Mouse (Mus musculus): ENCODE data around the gene 5430419D17Rik. TPM values are rescaled to one million over a fixed set of nuclear protein-coding genes. Genes with fewer than 3 reads are reported as not detected.

Gene 5430419D17Rik
- polyA plus RNA-seq, 1 experiment from 2014 or later = not detected

DNA sequence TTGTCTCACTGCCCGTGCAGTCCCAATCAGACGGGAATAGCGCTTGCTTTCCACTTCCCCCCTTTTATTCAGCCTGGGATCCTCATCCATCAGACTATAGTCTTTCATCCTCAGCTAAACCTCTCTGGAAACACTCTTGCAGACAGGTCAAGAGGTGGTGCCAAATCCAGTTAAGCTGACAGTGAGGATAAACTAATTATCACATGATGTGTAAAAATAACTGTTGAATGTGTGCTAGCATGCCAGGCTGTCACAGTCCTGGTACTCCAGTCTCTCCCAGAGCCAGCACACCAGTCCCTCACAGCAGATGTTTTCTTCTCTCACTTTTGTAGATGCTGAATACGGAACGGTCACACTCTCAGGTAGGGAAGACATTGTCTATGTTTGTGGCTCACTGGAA is 48.9 kb downstream of the 5430419D17Rik start:
- Histone ChIP-seq H3K4me3 (replicated peaks) (no peak overlapping the region), H3K27me3 (replicated peaks) (no peaks in the 10 kb centered on the region), H3K4me1 (no peaks in the 10 kb centered on the region), H3K27ac (replicated peaks) (no peak overlapping the region), H3K9ac (replicated peaks) (no peak overlapping the region), H3K36me3 (no peaks in the 10 kb centered on the region), H3K9me3 (replicated peaks) (no peaks in the 10 kb centered on the region), H3K4me2 (no peak overlapping the region)
- ATAC-seq (ENCODE audit: low FRiP score) = no peak
- WGBS = 88% methylated on average over 5 of the region's 5 CpGs

DNA sequence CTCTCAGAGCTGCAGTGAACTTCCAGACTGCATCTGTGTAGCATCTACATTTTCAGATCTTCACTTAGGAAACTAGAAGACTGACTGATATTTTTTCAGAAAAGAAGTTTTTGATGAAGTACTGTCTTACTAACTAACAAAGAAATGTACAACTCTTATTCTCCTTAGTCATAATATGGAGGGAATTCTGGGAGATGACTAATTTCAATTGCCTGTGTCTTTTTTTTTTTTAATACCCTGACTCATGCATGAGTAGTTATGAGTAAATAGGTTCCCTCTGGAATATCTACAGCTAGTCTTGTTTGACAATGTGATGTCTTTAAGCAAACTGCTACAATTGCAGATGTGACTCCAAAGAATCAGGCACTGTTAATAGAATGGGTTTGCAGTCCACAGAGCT is 61.9 kb downstream of the 5430419D17Rik start:
- ATAC-seq (ENCODE audit: low FRiP score) = no peak
- Histone ChIP-seq H3K9ac (replicated peaks) (no peak overlapping the region), H3K27me3 (replicated peaks) (no peaks in the 10 kb centered on the region), H3K4me3 (replicated peaks) (no peak overlapping the region), H3K9me3 (replicated peaks) (no peaks in the 10 kb centered on the region), H3K4me2 (no peak overlapping the region), H3K27ac (replicated peaks) (no peak overlapping the region), H3K36me3 (no peaks in the 10 kb centered on the region), H3K4me1 (no peaks in the 10 kb centered on the region)

DNA sequence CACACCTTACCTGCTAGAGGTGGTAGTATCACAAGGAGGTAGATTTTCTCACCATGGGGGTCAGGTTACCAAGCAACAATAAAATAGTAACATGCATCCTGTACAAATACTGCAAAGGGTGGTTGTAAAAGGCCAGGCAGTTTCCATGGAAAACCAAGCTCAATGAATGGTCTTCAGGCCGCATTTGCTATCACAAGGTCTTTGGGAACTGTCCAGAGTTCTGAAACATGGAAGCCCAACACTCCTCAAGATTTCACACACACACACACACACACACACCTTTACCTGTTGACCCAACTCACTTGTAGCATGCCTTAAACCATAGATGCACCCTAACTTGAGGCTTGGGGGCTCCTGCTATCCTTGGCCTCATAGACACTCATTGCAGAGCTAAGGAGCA is 70.8 kb downstream of the 5430419D17Rik start:
- 22% methylated on average over 1 of the region's 1 CpGs for WGBS
- no peaks in the 10 kb centered on the region for H3K27me3 ChIP-seq (replicated peaks)
- H3K4me1 ChIP-seq = no peaks in the 10 kb centered on the region
- H3K9ac ChIP-seq (replicated peaks) = no peak overlapping the region
- H3K9me3 ChIP-seq (replicated peaks) = no peaks in the 10 kb centered on the region
- ATAC-seq (ENCODE audit: low FRiP score) = no peak
- H3K36me3 ChIP-seq = no peaks in the 10 kb centered on the region
- H3K4me2 ChIP-seq = no peak overlapping the region
- H3K4me3 ChIP-seq (replicated peaks) = no peak overlapping the region
- H3K27ac ChIP-seq (replicated peaks) = no peak overlapping the region

DNA sequence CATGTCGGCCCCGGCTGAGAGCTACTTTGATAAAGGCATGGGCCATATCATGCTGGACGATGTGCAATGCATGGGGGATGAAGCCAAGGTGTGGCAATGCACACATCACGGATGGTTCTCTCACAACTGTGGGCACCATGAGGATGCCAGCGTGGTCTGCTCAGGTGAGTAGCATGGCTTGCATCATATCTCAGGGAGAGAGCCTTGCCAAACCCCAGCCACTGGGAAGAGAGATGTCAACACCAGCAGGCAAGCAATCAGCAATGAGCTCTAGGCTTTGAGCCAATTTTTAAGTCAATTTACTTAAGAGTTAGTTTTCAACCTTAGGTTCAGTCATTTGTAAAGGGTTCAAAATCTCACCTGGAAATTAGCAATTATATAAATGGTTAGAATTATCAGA is 82.6 kb downstream of the 5430419D17Rik start:
- no peak overlapping the region for H3K9ac ChIP-seq (replicated peaks)
- no peak overlapping the region for H3K27ac ChIP-seq (replicated peaks)
- no peaks in the 10 kb centered on the region for H3K36me3 ChIP-seq
- WGBS = 89% methylated on average over 5 of the region's 5 CpGs
- no peaks in the 10 kb centered on the region for H3K27me3 ChIP-seq (replicated peaks)
- no peak overlapping the region for H3K4me2 ChIP-seq
- ATAC-seq (ENCODE audit: low FRiP score) = no peak
- H3K9me3 ChIP-seq (replicated peaks) = no peaks in the 10 kb centered on the region
- H3K4me1 ChIP-seq = no peaks in the 10 kb centered on the region
- H3K4me3 ChIP-seq (replicated peaks) = no peak overlapping the region

DNA sequence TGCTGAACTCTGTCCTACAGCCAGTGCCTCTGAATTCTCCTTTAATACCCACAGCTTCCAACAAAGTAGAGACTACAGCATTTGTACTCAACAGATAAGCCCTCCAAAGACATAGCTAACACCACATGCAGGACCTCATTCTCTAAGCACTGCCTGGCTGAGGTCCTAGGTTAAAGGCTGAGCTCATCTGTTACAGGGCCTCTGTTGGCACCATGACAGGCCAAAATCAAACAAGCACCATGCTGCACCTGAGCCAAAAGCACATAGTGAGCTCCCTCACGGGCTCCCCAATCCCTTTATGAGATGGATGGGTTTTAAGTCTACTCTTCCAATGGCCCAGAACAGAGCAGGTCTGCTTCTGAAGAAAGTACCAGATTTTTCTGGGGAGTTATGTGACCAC is 83.1 kb downstream of the 5430419D17Rik start:
- H3K9me3 ChIP-seq (replicated peaks) = no peaks in the 10 kb centered on the region
- H3K27ac ChIP-seq (replicated peaks) = no peak overlapping the region
- no peaks in the 10 kb centered on the region for H3K4me1 ChIP-seq
- H3K27me3 ChIP-seq (replicated peaks) = no peaks in the 10 kb centered on the region
- H3K4me3 ChIP-seq (replicated peaks) = no peak overlapping the region
- no peak overlapping the region for H3K4me2 ChIP-seq
- no peaks in the 10 kb centered on the region for H3K36me3 ChIP-seq
- no peak for ATAC-seq (ENCODE audit: low FRiP score)
- H3K9ac ChIP-seq (replicated peaks) = no peak overlapping the region
- WGBS = 72% methylated on average over 1 of the region's 1 CpGs

DNA sequence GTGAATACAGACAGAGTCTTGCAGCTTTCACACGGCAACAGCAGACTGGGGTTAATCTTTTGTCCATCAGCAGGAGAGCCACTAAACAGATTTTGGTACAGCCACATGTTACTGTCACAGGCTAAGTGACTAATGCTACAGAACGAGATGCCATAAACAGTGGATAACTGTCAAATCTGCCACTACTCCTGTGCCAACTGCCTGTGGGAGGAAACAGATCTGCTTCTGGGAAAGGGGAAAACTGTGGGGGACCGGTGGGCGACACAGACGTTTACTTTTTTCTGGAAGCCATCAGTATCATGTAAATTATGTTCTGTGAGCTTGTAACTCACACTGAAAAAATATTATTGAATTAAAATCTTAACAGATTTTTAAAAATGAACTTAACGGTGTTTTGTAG is 86.7 kb downstream of the 5430419D17Rik start:
- no peaks in the 10 kb centered on the region for H3K4me1 ChIP-seq
- no peaks in the 10 kb centered on the region for H3K9me3 ChIP-seq (replicated peaks)
- 66% methylated on average over 6 of the region's 6 CpGs for WGBS
- H3K27ac ChIP-seq (replicated peaks) = no peak overlapping the region
- no peak overlapping the region for H3K4me2 ChIP-seq
- H3K27me3 ChIP-seq (replicated peaks) = no peaks in the 10 kb centered on the region
- no peaks in the 10 kb centered on the region for H3K36me3 ChIP-seq
- ATAC-seq (ENCODE audit: low FRiP score) = no peak
- H3K9ac ChIP-seq (replicated peaks) = no peak overlapping the region
- no peak overlapping the region for H3K4me3 ChIP-seq (replicated peaks)

DNA sequence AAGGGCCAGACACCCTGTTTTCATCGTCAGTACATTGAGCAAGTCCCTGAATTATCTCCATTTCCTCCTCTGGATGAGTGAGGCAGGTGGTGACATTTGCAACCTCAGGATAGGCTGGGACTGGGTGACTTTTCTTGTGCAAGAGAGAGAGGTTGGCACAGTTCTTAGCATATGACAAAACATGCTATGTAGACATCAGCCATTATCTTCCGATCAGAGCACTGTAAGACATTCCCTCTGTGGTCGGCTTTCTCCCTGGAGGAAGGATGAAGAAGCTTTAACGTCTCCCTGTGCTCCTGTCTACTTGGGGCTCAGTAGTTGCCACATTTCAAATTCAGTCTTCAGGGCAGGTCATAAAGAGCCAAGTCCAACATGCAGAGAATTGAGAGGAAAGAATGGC is 90.0 kb downstream of the 5430419D17Rik start:
- Histone ChIP-seq H3K36me3 (no peaks in the 10 kb centered on the region), H3K27ac (replicated peaks) (no peak overlapping the region), H3K4me1 (no peaks in the 10 kb centered on the region), H3K27me3 (replicated peaks) (no peaks in the 10 kb centered on the region), H3K9me3 (replicated peaks) (no peaks in the 10 kb centered on the region), H3K4me2 (no peak overlapping the region), H3K4me3 (replicated peaks) (no peak overlapping the region), H3K9ac (replicated peaks) (no peak overlapping the region)
- WGBS = 85% methylated on average over 4 of the region's 4 CpGs
- no peak for ATAC-seq (ENCODE audit: low FRiP score)

DNA sequence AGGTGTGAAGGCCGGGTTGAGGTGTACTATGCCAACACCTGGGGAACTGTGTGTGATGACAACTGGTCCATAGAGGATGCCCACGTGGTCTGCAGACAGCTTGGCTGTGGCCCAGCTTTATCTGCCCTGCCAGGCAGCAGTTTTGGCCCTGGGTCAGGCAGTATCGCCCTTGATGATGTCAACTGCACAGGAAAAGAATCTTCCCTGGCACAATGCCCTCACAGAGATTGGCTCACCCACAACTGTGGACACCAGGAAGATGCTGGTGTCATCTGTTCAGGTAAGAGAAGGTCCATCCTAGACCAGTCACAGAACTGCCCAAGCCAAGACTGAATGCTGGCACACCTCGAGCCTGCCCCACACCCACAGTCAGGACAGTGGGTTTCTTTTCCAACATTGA is 91.6 kb downstream of the 5430419D17Rik start:
- Histone ChIP-seq H3K36me3 (no peaks in the 10 kb centered on the region), H3K4me3 (replicated peaks) (no peak overlapping the region), H3K9me3 (replicated peaks) (no peaks in the 10 kb centered on the region), H3K27ac (replicated peaks) (no peak overlapping the region), H3K9ac (replicated peaks) (no peak overlapping the region), H3K4me1 (no peaks in the 10 kb centered on the region), H3K27me3 (replicated peaks) (no peaks in the 10 kb centered on the region), H3K4me2 (no peak overlapping the region)
- no peak for ATAC-seq (ENCODE audit: low FRiP score)
- 71% methylated on average over 4 of the region's 4 CpGs for WGBS

DNA sequence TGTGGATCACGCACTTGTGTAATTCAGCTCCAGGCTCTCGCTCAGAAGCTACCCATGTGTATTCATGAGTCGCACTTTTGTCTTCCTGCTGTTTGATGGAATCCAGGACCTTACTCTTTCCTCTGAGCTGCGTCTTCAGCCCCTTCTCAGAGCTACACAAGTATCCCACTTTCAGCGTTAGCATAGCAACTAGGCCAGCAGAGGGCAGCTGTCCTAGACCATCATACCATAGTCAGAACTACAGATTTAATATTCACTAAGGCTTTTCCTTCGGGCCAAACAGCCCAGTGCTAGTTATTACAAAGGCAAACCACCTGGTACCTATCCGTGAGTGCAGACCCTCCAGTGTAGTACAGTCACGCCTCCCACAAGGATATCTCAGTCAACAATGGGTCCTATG is 122.9 kb downstream of the 5430419D17Rik start:
- Histone ChIP-seq H3K4me3 (replicated peaks) (no peak overlapping the region), H3K9ac (replicated peaks) (no peak overlapping the region), H3K27me3 (replicated peaks) (no peaks in the 10 kb centered on the region), H3K4me1 (no peaks in the 10 kb centered on the region), H3K4me2 (no peak overlapping the region), H3K36me3 (no peaks in the 10 kb centered on the region), H3K27ac (replicated peaks) (no peak overlapping the region), H3K9me3 (replicated peaks) (no peaks in the 10 kb centered on the region)
- ATAC-seq (ENCODE audit: low FRiP score) = no peak
- WGBS = 82% methylated on average over 8 of the region's 8 CpGs

DNA sequence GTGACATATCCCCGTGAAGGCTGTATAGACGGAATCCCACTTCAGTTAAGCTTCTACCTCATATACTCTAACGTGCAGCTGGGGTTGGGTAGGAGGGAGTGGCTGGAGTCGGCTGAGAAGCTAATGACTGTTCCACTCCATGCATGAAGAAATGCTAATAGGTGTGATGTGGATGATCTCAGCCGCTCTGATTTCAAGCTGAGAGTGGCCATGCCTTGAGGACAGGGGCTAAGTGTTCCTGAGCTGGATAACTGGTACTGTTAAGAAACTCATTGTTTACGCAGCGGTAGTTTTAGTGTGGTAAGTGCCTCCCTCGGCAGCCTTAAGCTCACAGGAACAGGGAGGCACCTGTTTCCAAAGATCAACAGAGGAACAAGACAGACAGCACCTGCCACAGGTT is 129.1 kb downstream of the 5430419D17Rik start:
- Histone ChIP-seq H3K4me1 (no peaks in the 10 kb centered on the region), H3K27me3 (replicated peaks) (no peaks in the 10 kb centered on the region), H3K27ac (replicated peaks) (no peak overlapping the region), H3K9ac (replicated peaks) (no peak overlapping the region), H3K4me3 (replicated peaks) (no peak overlapping the region), H3K36me3 (no peaks in the 10 kb centered on the region), H3K4me2 (no peak overlapping the region), H3K9me3 (replicated peaks) (no peaks in the 10 kb centered on the region)
- no peak for ATAC-seq (ENCODE audit: low FRiP score)
- 76% methylated on average over 8 of the region's 8 CpGs for WGBS

DNA sequence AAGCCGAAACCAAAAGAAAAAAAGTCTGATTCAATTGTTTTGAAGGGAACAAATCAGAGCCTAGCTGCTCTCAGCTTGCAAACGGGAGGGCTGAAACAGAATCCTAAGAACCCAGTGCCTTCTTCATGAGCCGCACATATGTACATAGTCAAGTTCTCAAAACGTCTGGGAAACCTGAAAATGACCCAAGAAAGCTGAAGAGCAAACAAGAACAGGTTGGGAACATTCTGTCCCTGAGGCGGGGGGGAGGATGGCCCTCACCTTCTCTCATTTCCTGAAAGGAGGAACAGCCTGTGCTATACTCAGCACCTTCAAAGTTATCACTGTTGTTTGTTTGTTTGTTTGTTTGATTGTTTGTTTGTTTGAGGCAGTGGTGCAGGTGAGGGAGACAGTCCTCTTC is 132.5 kb downstream of the 5430419D17Rik start:
- Histone ChIP-seq H3K27me3 (replicated peaks) (no peaks in the 10 kb centered on the region), H3K4me2 (no peak overlapping the region), H3K36me3 (no peaks in the 10 kb centered on the region), H3K4me1 (no peaks in the 10 kb centered on the region), H3K9ac (replicated peaks) (no peak overlapping the region), H3K4me3 (replicated peaks) (no peak overlapping the region), H3K27ac (replicated peaks) (no peak overlapping the region), H3K9me3 (replicated peaks) (no peaks in the 10 kb centered on the region)
- no peak for ATAC-seq (ENCODE audit: low FRiP score)
- WGBS = 81% methylated on average over 5 of the region's 5 CpGs

DNA sequence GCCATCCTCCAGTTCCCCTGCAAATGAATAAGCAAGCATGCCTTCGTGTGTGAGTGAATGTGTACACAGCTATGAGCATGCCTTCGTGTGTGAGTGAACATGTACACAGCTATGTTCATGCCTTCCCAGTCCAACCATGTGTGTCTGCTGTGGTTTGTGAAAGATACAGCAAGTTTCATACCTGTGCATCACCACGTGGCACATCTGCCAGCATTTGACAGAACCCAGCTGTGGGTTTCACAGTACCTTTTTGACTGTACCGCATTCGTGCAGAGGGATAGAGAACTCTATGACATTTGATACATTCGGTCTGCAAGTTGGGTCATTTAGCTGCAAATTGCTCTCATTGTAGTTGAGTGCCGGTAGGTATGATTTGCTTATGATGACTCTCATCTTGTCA is 140.3 kb downstream of the 5430419D17Rik start:
- Histone ChIP-seq H3K9me3 (replicated peaks) (no peaks in the 10 kb centered on the region), H3K27ac (replicated peaks) (no peak overlapping the region), H3K27me3 (replicated peaks) (no peaks in the 10 kb centered on the region), H3K9ac (replicated peaks) (no peak overlapping the region), H3K4me3 (replicated peaks) (no peak overlapping the region), H3K4me2 (no peak overlapping the region), H3K36me3 (no peaks in the 10 kb centered on the region), H3K4me1 (no peaks in the 10 kb centered on the region)
- WGBS = 89% methylated on average over 7 of the region's 7 CpGs
- no peak for ATAC-seq (ENCODE audit: low FRiP score)

DNA sequence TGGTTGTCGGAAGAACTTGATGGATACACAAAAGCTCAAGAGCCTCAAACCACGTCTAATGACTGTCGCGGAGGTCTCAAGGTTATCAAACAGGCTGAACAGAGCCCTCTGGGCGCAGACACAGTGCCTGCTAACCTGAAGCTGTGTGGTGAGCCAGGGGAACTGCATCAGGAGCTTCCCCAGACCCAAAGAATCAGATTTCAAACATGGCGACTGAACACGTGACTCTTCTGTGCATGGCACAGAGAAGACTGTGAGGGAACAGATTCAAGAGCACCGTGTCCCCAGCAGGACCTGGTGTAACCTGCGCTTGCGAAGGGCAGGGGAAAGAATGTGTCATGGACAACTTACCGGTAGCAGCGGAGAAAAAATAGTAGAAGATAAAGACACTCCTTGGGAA is 143.4 kb downstream of the 5430419D17Rik start:
- Histone ChIP-seq H3K9me3 (replicated peaks) (no peaks in the 10 kb centered on the region), H3K9ac (replicated peaks) (no peak overlapping the region), H3K4me2 (no peak overlapping the region), H3K36me3 (no peaks in the 10 kb centered on the region), H3K27me3 (replicated peaks) (no peaks in the 10 kb centered on the region), H3K27ac (replicated peaks) (no peak overlapping the region), H3K4me1 (no peaks in the 10 kb centered on the region), H3K4me3 (replicated peaks) (no peak overlapping the region)
- WGBS = 81% methylated on average over 12 of the region's 12 CpGs
- no peak for ATAC-seq (ENCODE audit: low FRiP score)

Data from neural tube, embryonic 15.5 days (tissue).